Mouse (Mus musculus) cerebellum, adult 2 months (tissue): ENCODE measurements at regions not wholly inside any gene's neighbourhood (a gene's known extent, or its start where the extent isn't known, plus 50 kb on each side); places are given as distances from the start of the nearest gene placed in this dataset.

Source experiments
- DNase-seq, 2 experiments: peaks; one replicate each; pipeline ENCODE4 v3.0.0; 2021
- H3K27ac ChIP-seq: fragments of 200-500 bp; 2 replicates; pipeline ENCODE4 v1.5.1; 2012; ENCODE audit warnings: low read length, control low read depth, inconsistent platforms; ENCODE audit not compliant: insufficient read depth
- H3K27me3 ChIP-seq: fragments of 200-500 bp; 2 replicates; pipeline ENCODE4 v1.6.1; 2012; ENCODE audit warnings: inconsistent platforms, mild to moderate bottlenecking, low read length, moderate library complexity; ENCODE audit not compliant: control insufficient read depth, insufficient read depth
- H3K4me1 ChIP-seq: fragments of 200-500 bp; 2 replicates; pipeline ENCODE4 v1.6.1; 2011; ENCODE audit warnings: low read length; ENCODE audit not compliant: control insufficient read depth, insufficient read depth
- H3K4me3 ChIP-seq: fragments of 200-500 bp; replicated peaks from 2 replicates; pipeline ENCODE3; 2011; ENCODE audit warnings: mild to moderate bottlenecking, low read depth, low read length, control low read depth; ENCODE audit not compliant: insufficient read depth
- CTCF ChIP-seq: fragments of 200-500 bp; IDR thresholded peaks from 2 replicates; pipeline ENCODE4 v1.5.1; 2011; ENCODE audit warnings: low read depth, mild to moderate bottlenecking, control low read depth, low read length, moderate library complexity, borderline replicate concordance; ENCODE audit not compliant: insufficient read depth
- POLR2A ChIP-seq: fragments of 200-500 bp; IDR thresholded peaks from 2 replicates; pipeline ENCODE4 v1.6.1; 2011; ENCODE audit warnings: low read length, control low read depth, borderline replicate concordance; ENCODE audit not compliant: insufficient read depth
- WGBS: fragments of 180-500 bp; shearing (Covaris S2); methylation state at CpG from one replicate; pipeline ENCODE4 v1.1.7; 2018; 5-methylcytosine and 5-hydroxymethylcytosine counted together

GRCm38 (mm10) chr19:54757761-54758160, 369.3 kb downstream of the Gpam start:
- 50% methylated on average over 5 of the region's 5 CpGs for WGBS
- no peak overlapping the region for H3K27ac ChIP-seq
- TF ChIP-seq CTCF (no peak), POLR2A (no peak)
- no peak overlapping the region for H3K4me3 ChIP-seq
- no peaks in the 10 kb centered on the region for H3K4me1 ChIP-seq
- no peaks in the 10 kb centered on the region; the same call in 1 of the 2 replicates for H3K27me3 ChIP-seq
- no peak for DNase-seq

GRCm38 (mm10) chr19:54756681-54757257, 370.3 kb downstream of the Gpam start:
- no peaks in the 10 kb centered on the region; the same call in 1 of the 2 replicates for H3K27me3 ChIP-seq
- no peak overlapping the region for H3K27ac ChIP-seq
- no peak overlapping the region for H3K4me3 ChIP-seq
- TF ChIP-seq POLR2A, result no peak
- TF ChIP-seq CTCF, result no peak
- no peaks in the 10 kb centered on the region for H3K4me1 ChIP-seq
- no peak for DNase-seq
- 33% methylated on average over 8 of the region's 8 CpGs for WGBS

GRCm38 (mm10) chr19:54755451-54755850, 371.6 kb downstream of the Gpam start:
- no peak for DNase-seq
- Histone ChIP-seq H3K4me3 (no peak overlapping the region), H3K27me3 (no peaks in the 10 kb centered on the region; the same call in 1 of the 2 replicates), H3K4me1 (no peaks in the 10 kb centered on the region), H3K27ac (no peak overlapping the region)
- TF ChIP-seq POLR2A (no peak), CTCF (no peak)
- WGBS, result 73% methylated on average over 2 of the region's 2 CpGs

DNA sequence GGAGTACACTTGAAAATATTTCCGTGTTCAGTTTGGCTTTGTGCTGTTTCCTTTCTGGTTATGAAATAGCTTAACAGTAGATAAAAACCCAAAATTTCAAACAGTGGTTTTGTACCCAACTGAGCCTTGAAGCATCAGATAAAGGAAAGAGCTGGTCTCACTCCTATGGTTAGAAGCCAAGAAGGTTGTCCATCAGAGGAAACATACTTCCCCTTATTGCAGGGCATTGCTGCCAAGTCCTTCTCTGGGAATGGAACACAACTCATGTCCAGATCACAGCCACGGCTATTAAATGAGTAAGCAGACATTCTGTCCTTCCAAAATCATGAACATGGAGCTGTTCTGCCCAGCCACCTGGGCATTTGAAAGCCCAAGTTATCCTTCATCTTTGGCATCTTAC, 393.1 kb downstream of the Gpam start:
- H3K4me3 ChIP-seq, result no peak overlapping the region
- H3K27ac ChIP-seq, result no peak overlapping the region
- no peak for DNase-seq
- H3K4me1 ChIP-seq, result no peaks in the 10 kb centered on the region
- 58% methylated on average over 2 of the region's 2 CpGs for WGBS
- TF ChIP-seq CTCF (no peak), POLR2A (no peak)
- H3K27me3 ChIP-seq, result no peaks in the 10 kb centered on the region; the same call in 1 of the 2 replicates

DNA sequence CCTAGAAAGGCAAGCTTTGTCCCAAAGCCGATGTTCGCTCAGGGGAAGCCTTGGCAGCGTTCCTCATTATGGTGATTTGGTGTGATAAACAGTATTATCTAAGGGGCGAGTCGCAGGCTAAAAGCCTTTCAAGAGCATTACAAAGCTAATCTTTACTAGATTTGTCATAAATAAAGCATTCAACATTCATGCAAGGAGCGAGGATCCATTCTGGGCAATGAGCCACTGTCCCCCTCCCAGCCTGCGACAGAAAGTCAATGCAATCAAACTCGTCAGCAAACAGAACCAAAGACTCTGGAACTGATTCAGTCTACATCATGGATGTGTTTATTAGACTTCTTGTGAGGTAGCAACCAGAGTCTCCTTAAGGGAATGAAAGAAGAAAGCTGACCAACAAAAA, 395.3 kb downstream of the Gpam start:
- no peak for TF ChIP-seq CTCF
- no peak for TF ChIP-seq POLR2A
- 29% methylated on average over 8 of the region's 8 CpGs for WGBS
- Histone ChIP-seq H3K27ac (no peak overlapping the region), H3K27me3 (no peaks in the 10 kb centered on the region; the same call in 1 of the 2 replicates), H3K4me1 (no peaks in the 10 kb centered on the region), H3K4me3 (no peak overlapping the region)
- no peak for DNase-seq

GRCm38 (mm10) chr19:54731315-54731714, 395.7 kb downstream of the Gpam start:
- Histone ChIP-seq H3K4me3 (no peak overlapping the region), H3K27ac (no peak overlapping the region), H3K27me3 (no peaks in the 10 kb centered on the region; the same call in 1 of the 2 replicates), H3K4me1 (no peaks in the 10 kb centered on the region)
- 75% methylated on average over 2 of the region's 2 CpGs for WGBS
- no peak for TF ChIP-seq POLR2A
- no peak for TF ChIP-seq CTCF
- DNase-seq, result no peak

- H3K27me3 ChIP-seq, result no peaks in the 10 kb centered on the region; the same call in 1 of the 2 replicates
- WGBS, result 53% methylated on average over 2 of the region's 2 CpGs
- no peak overlapping the region for H3K27ac ChIP-seq
- TF ChIP-seq CTCF (no peak), POLR2A (no peak)
- no peaks in the 10 kb centered on the region for H3K4me1 ChIP-seq
- DNase-seq, result no peak
- no peak overlapping the region for H3K4me3 ChIP-seq
Measured at GRCm38 (mm10) chr19:54730801-54731200, 396.2 kb downstream of the Gpam start.

DNA sequence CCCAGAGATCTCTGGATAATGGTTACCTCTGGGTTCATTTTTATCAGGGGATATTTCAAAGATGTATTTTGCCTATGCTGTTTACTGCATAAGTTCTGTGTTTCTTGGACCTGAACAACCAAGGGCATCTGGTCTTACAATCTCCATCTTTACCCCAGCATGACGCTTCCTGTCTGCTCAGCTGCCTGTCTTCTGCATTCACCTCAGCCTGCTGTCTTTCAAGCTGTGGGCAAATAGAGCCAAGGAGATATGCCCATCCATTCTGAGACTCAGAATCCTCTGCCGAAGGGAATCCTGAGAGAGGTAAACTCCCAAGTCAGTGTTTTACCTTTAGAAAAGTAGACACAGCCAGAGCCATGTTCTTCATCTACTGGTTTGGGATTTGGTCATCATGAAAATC, 396.7 kb downstream of the Gpam start:
- WGBS, result 40% methylated on average over 2 of the region's 2 CpGs
- Histone ChIP-seq H3K4me3 (no peak overlapping the region), H3K27me3 (no peaks in the 10 kb centered on the region; the same call in 1 of the 2 replicates), H3K27ac (no peak overlapping the region), H3K4me1 (no peaks in the 10 kb centered on the region)
- DNase-seq, result no peak
- no peak for TF ChIP-seq POLR2A
- no peak for TF ChIP-seq CTCF
